Mouse (Mus musculus) T-helper 1 cell (primary cell): ENCODE data around the gene Rab23.
"Not testable (repeated sequence)": the region's sequence is repeated elsewhere in the genome, so short reads cannot be mapped to it uniquely, and the experiment has no call there.

Experiments used
- in situ Hi-C: fragments of 300-600 bp; cut with MboI, MseI; formaldehyde crosslinking; loops from one replicate; pipeline ENCODE4 v1.15.1; 2025; ENCODE audit warnings: high pct_unique_total_duplicates

Gene Rab23

DNA sequence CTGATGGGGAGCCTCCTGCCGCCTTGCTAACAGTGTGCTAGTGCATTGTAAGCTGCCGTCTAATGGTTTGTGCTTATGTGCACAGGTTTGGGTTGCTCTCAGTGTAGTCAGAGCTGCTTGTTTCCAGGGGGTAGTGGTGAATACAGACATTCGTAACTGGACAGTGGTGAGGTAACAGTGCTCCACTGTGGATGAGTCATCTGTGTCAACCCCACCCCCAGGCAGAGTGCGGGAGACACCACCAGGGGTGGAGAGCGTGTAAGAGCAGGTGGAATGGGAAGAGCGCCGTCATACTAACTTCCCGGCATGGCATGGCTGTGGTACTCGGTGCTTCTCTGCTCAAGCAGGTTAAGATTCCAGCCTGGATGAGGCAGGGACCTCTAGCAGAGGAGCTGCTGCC lies 13.4 kb downstream of the Rab23 start:
- in situ Hi-C loops: loop anchor here (5.0 kb wide), 1 partner anchor 46 kb away; no protein-coding TSS in a partner anchor

DNA sequence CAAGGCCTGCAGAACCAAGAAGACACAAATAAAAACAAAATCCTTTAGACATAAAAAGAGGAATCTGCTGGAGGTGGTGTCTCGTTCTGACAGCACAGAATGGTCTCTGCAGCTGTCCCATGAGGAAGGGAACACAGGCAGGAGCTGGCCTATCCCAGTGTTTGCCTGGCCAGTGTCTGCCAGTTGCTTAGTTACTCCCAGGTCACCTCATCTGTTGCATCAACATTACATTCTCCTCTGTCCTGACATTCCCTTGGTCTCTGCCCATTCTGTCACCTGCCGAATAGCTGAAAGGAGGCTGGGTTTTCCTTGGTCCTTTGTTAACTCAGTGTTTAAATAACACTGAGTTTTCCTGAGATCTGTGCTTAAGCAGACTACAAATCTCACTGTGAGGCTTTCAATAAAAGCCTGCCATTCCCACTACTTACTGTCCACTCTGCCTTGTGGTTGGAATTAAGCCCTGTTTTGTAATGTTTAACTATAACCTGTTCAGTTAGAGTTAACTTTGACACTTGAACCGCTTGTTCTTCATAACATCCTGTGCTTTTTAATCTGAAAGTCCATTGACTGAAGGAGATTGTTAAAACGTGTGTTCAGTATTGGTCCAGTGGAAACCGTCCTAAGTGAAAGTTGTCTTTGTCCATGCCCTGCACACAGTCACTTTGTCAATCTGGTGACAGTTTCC lies 14.5 kb downstream of the Rab23 start:
- in situ Hi-C loops: loop anchor here (5.0 kb wide), 1 partner anchor 47 kb away; no protein-coding TSS in a partner anchor

DNA sequence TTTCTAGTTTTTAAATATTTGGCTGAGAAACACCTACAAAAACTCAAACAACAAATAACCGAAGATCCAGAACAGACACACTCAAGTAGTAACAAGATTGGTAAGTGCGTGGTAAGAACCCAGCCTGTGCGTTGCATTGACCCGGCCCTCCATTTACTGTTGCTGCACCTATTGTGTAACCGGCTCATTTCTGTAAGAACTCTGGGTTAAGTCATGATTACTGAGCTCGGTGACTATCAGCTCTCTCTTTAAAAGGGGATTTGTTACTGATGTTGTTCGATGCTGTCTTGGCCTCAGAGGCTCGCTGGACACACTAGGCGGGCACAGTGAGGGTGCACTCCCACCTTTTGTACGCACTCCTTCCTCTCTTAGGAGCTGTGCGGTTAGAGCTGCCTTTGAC lies 18.6 kb downstream of the Rab23 start:
- in situ Hi-C loops: no loop called here

DNA sequence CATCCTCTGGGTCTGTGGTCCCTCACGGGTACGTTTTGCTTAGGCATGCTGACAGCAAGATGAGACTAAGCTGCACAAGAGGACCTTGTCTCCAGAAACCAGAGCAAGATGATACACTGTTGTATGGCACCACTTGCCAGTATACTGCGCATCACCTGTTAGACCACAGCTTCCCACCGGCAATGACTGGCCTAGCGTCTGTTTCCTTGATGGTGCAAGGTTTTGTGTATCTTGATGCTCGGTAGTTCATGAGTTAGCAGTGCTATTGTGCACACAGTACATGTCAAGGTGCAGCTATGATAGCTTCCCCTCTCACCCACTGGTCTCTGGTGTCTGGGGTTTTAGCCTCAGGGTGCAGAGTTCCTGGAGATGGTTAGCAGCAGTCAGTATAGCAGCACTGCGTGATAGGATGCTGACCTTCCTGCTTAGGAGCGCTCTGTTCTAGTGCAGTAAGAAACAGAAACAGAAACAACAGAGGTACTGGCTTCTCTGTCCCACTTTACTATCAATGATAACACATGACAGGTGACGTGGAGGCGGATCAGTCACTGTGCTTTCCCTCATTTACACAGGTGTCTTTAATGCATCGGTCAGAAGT lies 19.1 kb downstream of the Rab23 start:
- in situ Hi-C loops: no loop called here

DNA sequence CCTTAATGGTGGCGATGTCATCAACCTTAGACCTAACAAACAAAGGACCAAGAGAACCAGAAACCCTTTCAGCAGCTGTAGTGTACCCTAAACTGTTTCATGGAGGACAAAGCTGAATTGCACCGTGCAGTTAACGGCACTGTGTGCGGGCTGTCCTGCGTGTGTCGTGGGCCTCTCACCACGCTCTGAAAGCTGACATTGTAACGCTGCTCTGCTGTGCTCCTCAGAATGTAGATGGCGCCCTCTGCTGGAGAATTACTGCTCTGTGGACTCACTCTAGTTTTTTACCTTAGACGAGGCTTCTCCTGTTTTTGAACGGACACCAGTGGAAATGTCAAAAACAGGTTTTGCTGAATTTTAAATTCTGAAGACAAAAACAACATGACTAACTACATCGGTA lies 19.6 kb downstream of the Rab23 start:
- in situ Hi-C loops: no loop called here

DNA sequence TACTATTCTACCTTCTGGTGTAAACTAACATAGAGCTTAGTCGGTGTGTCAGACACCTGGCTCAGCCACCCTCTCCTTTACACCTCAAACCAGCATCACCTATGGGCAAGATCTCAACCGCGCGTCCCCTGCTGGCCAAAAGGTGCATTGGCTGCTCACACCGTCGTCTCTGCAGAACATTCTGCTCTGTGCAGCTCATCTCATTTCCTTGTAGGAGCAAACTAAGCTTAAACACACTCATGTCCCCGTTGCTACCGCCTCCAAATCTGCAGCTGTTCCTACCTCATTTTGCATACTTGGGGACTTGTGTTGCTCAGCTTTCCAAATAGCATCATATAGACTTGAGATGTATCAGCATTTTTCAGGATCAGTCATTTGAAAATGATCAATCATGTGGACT lies 23.2 kb downstream of the Rab23 start:
- in situ Hi-C loops: no loop called here

DNA sequence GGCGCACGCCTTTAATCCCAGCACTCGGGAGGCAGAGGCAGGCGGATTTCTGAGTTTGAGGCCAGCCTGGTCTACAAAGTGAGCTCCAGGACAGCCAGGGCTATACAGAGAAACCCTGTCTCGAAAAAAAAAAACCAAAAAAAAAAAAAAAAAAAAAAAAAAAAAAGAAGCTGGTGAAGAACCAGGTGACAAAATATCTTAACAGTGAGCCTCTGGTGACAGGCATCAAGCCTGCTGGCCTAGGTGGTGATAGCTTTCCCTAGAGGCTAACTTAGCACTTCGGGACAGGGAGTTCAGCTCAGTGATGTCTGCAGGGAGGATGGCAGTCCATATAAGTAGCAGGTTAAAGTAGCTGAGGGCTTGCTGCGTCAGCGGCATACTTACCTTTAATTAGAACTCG lies 25.1 kb downstream of the Rab23 start:
- in situ Hi-C loops: not testable (repeated sequence)

DNA sequence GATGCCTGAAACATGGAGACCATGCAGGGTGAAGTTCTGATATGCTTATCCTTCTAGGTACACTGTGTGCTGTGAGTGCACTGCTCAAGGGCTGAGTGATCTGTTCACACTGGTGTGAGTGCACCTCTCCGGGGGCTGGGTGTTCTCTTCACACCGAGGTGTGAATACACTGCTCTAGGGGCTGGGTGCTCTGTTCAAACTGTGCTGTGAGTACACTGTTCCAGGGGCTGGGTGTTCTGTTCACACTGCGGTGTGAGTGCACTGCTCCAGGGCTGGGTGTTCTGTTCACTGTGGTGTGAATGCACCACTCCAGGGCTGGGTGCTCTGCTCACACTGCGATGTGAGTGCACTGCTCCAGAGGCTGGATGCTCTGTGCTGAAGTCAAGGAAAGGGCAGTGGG lies 26.2 kb downstream of the Rab23 start:
- in situ Hi-C loops: no loop called here

DNA sequence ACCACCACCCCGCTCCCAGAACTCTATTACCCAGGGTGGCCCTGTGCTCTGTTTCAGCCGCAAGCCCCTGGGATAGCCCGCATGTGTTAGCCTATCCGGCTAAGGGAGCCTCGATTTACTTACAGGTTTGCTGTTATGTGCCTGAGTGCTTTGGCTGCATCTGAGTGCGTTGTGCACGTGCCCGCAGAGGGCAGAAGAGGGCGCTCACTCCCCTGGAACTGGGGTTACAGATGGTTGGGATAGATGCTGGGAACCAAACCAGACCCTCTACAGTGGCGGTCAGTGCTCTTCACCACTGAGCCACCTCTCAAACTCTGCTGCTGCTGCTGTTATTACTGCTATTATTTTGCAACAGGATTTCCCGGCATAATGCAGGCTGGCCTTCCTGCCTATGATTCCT lies 29.4 kb downstream of the Rab23 start:
- in situ Hi-C loops: no loop called here

DNA sequence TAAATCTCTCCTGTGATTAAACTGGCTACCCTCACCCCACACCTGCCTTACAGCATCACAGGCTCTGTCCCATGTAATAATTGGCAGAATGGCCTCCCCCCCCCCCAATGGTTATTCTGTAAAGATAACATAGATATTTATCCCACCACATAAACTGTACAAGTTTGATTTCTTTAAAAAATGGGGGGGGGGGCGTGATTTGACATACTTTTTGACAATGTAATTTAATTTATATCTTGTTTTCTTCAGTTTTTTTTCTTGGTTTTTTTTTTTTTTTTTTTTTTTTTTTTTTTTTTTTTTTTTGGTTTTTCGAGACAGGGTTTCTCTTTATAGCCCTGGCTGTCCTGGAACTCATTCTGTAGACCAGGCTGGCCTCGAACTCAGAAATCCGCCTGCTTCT lies 30.0 kb downstream of the Rab23 start:
- in situ Hi-C loops: not testable (repeated sequence)

DNA sequence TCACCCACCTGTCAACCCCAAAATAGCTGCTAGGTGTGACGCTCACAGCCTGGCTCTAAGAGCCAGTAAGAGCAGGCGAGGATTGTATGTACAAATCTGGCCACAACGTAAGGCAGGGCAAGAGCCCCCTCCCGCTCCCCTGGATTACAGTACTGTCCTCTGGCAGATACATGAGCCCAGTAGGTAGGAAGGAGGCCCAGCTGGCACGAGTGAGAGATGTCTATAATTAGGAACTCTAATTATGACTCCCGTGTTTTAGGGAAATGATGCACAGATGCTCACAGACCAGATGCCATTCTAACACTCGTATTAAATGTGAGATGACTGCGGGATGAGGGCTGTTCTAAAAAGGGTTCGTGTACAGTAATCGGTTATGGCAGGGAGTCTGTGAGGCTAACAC lies 31.6 kb downstream of the Rab23 start:
- in situ Hi-C loops: no loop called here

DNA sequence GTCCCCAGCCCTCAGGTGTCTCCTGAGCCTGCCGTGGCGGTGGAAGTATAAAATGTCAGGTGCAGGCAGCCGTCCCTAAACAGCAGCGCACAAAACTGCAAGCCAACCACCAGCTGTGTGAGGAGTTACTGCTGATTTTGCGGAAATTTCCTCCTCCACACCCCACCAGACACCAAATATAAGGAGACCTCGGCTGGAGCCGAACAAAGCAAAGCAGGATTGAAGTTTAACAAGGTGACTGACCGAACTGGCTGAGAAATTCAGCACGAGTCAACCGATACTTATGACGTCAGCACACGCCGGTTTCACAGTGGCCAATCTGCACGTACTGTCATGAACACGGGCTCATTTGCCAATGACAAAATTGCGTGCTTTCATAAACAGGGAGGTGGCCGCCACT lies 34.4 kb downstream of the Rab23 start:
- in situ Hi-C loops: no loop called here

DNA sequence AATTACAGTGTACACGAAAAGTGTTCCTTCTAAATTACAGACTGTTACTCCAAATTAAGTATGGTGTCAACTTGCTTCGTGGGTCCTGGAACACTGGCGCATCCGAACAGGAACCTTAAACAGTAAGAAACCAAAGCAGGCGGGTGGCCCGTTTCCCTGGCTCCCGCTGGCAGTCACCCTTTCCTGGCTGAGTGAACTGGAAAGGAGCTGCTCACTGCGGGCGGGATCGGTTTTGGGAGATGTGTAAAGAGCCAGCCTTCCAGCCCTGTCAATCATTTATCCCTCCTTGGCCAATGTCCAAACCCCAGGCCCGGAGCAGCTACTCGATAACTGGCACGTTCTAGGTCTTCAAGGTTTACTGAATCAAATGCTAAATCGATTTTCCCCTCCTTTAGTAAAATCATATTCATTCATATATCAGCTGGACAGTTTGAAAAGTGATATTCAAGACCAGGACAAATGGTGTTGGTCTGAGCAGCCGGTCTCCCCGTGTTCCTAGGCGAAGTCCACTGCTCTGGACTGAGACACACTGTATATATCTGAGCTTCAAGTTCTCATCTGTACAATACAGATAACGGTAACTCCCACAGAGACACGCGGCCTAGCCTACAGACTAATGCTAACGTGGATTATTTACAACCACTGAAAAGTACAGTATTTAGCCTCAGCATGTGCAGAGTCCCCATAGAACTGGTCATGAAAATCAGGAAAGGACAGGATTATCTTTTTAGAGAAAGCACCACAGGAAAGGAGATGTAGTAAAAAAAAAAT lies 35.5 kb downstream of the Rab23 start:
- in situ Hi-C loops: no loop called here

DNA sequence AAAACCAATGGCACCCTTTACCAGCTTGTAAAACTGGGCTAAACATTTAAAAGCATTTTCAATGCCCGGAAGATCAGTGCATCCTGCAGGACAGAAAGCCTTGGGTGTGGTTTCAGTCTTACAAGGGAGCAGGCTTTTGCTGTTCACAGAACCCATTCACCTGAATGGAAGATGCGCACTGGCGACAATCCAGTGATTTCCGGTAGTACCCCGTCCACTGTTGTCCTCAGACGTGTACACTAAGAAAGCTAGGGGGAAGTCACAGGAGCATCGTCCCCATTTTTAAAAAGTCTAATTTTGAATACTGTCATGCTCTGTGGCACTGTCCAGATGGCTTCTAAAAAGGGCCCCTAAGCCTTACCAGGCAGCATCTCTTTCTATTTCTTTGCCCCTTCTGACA lies 36.1 kb downstream of the Rab23 start:
- in situ Hi-C loops: no loop called here

DNA sequence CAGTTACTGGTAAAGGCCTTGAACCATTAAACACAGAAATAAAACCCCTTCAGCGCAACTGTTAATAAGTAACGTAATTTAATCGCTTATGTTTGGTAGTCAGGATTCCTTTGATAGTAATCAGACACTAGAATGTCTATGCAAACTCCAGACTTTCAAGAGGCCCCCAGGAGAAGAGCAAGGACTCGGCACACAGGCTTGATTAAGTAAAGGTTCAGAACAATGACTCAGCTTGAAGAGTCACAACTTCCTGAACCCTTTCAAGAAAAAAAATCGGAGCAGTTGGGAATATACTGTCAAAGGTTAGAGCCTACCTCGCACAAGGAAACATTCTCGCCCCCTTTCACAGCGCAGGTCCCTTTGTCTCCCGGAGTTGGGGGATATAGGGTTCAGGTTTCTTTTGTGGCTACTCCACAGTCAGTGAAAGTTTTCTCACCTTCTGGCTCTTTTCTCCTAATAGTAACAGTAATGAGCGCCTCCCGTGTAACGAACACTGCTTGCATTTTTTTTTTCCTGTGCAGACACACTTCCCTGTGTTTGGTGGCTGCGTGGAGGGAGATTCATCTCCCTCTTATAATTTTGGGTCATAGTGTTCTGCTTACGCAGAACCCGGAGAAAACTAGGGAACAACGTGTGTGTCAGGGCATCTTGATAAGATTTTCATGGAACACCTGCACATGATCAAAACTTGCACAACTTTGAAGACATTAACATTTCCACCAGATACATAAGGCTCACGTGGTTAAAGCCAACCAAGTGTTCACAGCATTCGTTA lies 36.8 kb downstream of the Rab23 start:
- in situ Hi-C loops: no loop called here

DNA sequence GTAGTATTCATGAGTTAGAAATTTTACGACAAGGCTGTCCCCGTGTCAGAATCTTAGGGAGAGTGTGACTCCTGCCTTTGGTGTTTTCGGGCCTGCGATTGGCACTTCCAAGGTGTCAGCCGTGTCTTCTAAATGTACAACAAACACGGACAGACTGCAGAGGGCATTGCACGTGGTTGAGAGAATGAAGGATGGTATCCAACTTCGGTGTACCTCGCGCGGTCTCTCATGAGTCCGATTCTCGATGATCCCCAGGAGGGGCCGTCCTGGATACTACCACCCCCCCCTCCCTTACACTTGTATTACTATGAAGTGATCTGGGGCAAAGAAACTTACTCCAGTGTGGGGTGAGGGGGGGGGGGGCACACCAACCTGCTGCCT lies 37.3 kb downstream of the Rab23 start:
- in situ Hi-C loops: no loop called here

DNA sequence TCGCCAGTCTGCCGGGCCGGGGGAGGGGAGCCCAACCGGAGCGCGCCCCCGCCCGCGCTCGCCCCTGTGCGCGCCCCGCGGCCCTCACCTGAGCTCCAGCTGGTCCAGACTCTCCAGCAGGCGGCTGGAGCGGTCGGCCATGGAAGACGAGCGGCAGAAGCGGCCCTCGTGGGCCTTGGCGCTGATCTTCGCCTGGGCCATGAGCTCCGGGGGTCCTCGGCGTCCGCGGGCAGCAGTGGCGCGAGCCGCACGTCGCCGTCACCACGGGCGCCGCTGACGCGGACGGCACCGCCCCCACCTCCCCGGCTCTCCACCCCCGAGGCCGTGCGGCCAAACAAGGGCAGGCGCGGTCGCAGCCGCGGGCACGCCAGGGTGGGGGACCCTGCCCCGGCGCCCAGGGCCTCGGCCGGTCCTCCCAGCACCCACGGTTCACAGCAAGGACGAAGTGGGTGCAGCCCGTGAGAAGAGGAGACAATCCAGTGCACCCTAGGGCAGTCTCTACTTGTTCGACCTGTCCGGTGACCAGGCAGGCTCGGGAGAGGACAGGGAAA lies 37.9 kb downstream of the Rab23 start, which contains the start of gene Bag2:
Gene Bag2 (minus strand): TSS at position 305 of the 551 bp plus-strand sequence.
- in situ Hi-C loops: no loop called here

DNA sequence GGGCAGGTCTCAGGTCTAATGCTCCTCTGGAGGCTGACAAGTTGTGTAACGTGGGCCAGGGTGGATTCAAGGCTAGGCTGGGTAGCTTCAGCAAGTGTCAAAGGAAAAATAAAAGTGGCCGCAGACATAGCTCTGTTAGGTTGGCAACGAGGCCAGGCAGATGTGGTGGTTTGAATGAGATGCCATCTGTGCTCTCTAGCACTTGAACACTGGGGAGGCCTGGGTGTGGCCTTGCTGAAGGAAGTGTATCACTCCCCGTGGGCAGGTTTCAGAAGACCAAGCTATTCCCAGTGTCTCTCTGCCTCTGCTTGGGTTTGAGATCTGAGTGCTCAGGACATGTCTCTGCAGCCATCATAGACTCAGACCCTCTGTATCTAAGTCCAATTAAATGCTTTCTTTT lies 38.8 kb downstream of the Rab23 start:
- in situ Hi-C loops: no loop called here

DNA sequence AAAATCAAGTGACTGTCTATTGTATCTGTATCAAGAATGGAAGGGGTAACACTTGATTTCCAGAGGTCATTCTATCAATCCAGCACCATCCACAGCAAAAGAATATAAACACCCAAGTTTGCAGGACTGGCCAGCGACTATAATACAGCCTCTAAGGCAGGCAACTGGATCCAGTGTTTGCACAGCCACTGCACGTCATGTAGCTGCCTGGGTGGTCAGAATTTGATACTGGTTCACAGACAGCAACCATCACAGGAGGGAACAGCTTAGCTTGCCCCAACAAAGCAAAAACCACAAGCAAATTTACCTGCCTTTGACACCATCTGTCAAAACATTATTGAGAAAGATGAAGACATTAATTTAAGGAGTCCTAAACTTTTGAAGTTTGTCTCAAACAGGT lies 44.1 kb downstream of the Rab23 start:
- in situ Hi-C loops: no loop called here

DNA sequence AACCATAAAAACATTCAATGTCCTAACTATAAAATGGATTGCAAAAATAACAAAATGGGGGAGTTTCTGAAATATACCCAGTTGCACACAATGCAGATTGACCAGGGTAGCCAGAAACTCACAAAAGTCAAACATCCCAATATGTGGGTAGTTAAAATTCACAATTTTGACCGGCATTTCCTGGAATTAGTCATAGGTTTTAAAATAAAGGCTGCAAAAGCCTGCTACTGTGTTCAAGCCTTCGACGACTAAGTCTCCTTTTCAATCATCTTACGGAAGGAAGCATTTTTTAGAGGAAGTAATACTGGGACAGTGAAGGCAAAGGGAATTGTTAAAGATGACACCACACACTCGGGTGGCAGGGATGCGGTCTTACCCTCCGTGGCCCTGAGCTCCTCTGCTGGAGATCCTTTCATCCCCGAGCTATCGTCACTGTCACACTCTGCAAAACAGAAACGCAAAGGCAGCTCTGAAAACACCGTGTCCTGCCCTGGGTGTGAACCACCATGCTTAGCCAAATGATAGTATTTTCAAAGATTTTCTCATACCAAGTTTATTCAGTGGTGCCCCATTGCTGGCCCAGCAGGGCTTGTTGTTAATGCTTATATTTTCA lies 45.9 kb downstream of the Rab23 start:
- in situ Hi-C loops: no loop called here
